Mouse (Mus musculus): ENCODE results near the gene Mfsd4a. TPM values are rescaled to one million over a fixed set of nuclear protein-coding genes. Genes with fewer than 3 reads are reported as not detected.

The Mfsd4a gene
- total RNA-seq, 2 experiments from 2014 or later: 0.68 TPM; not detected in 1

DNA sequence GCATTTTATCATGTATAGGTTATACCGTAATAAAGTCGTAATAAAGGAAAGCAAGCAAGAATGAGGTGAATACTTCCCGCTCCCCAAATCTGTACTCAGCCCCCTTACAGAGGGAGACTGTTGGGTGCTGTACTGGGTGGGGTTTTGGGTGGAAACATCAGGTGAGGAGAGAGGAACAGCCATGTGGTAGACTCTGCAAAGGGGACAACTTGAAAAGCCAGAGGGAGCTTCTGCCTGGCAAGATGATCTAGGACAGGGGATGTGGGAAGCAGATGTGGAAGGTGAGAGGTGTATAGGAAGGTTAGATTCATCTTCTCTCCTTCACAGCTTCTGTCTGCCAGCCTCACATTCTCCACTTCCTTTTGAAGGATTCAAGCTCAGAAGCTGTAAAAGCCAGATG is 2.8 kb upstream of the Mfsd4a start:
- no peak for ATAC-seq (replicated peaks; ENCODE audit: low FRiP score, poor library complexity, severe bottlenecking)

DNA sequence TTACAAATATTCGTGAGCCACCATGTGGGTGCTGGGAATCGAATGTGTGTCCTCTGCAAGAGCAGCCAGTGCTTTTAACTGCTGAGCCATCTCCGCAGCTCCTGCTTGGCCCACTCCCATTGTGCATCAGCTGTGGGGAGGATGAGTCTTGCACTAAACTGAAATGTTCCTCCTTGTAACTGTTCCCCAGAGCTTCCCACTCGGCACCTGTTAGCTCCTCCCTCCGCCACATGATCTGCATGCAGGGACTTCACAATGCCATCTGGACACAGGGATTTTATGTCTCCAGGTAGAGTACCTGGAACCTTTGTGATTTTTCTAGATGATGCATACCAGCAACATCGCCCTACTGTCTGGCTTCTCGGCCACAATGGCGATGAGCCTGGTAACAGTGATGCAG is 1.6 kb upstream of the Mfsd4a start:
- no peak for ATAC-seq (replicated peaks; ENCODE audit: low FRiP score, poor library complexity, severe bottlenecking)

DNA sequence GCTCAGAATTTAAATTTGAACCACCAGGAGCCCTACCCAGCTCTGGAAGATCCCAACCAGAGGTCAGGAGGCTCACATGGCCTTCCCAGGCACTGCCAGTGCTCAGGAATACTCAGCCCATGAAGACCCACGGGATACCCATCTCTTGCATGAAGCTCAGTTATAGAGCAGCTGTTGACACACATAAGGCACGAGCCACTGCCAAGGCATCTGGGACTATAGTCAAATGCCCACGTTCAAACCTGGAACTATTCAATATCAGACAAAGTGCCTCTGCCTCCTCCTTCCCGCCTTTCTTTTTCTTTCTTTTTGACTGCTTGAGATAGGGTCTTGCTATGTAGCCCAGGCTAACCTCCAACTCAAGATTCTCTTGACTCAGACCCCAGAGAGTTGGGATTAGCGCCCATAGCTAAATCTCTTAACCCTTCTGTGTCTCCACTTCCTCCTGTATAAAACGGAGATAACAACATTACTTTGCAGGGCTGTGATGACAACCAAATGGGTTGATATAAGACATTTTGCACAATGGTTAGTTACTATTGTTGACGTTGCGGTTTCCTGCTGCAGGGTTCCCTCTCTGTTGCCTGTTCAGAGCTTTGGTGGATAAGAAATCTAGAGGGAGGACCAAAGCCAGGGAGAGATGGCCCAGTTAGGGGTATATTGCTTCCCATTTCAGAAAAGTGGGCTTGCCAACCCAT is 2.2 kb downstream of the Mfsd4a start:
- no peak for ATAC-seq (replicated peaks; ENCODE audit: low FRiP score, poor library complexity, severe bottlenecking)

GRCm38 (mm10) chr1:132065001-132065400 is 2.9 kb downstream of the Mfsd4a start:
- no peak for ATAC-seq (replicated peaks; ENCODE audit: low FRiP score, poor library complexity, severe bottlenecking)

DNA sequence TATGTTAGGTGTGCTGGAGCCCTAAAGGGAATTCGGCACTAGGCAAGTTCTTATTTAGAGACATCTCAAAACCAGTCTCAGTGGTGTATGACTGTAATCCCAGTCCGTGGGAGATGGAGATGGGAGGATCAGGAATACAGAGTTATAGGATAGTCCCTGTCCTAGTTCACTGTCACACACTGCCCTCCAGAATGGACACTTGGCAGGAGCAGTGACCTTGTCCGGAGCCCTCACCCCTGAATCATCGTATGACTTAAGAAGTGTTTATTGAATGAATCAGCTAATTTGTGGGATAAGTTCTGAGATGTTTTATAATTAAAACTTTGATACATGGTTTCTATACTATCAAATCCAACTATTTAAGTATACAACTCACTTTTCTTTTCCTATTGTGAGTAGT is 4.8 kb downstream of the Mfsd4a start:
- ATAC-seq (replicated peaks; ENCODE audit: low FRiP score, poor library complexity, severe bottlenecking): no peak

DNA sequence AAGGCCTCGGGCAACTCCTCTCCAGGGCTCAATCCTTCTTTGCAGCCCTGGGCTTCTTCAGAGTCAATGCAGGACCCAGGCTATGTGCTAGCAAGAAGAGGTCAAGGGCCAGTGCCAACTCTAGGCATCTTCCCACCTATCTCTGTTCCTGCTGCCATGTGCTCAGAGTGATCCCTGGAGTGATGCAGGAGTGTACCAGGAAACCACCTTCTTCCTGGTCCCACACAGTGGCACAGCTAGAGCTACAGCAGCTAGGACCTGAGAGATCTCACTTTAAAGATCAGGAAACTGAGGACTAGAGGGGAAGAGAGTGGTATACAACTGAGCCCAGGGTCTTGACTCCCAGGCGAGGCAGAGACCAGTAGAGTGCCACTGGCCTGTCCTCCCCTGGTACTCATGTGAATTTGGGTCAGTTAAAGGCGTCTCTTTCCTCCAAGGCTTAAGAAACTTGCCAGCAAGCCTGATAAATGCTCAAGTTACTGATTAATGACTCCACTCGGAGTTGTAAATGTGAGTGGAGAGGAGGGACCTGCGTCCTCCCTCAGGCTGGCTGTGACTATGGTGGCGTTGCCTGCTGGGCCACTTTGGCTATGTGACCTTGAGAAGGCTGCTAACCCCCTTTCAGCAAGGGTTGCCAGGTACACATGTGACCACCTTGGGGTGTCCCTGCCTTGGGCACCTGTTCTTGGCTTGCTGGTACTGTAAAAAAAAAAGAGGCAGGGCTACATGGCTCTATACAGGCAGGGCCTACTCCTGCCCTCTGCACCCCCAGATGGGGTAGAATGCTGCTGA is 5.9 kb downstream of the Mfsd4a start:
- no peak for ATAC-seq (replicated peaks; ENCODE audit: low FRiP score, poor library complexity, severe bottlenecking)

GRCm38 (mm10) chr1:132060036-132060769 is 7.7 kb downstream of the Mfsd4a start:
- ATAC-seq (replicated peaks; ENCODE audit: low FRiP score, poor library complexity, severe bottlenecking): no peak

- ATAC-seq (replicated peaks; ENCODE audit: low FRiP score, poor library complexity, severe bottlenecking): no peak
These were observed 9.3 kb downstream of the Mfsd4a start for GRCm38 (mm10) chr1:132058558-132058957.

GRCm38 (mm10) chr1:132055054-132055664 is 12.7 kb downstream of the Mfsd4a start:
- ATAC-seq (replicated peaks; ENCODE audit: low FRiP score, poor library complexity, severe bottlenecking): no peak

DNA sequence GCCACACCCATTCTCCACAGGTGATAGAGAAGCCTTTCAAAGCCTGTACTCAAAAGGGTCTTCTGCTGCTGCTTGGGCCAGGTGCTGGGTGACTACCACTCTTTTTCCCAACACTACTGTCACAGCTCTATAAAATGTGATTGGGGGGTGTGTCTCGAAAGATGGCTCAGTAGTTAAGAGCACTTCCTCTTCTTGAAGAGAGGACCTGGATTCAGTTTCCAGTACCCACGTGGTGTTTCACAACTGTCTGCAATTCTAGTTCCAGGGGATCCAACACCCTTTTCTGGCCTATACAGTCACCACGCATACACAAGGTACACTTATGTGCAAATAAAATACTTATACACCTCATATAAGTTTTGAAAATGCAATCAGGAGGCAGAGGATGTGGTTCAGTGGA is 13.5 kb downstream of the Mfsd4a start:
- ATAC-seq (replicated peaks; ENCODE audit: low FRiP score, poor library complexity, severe bottlenecking): no peak

- no peak for ATAC-seq (replicated peaks; ENCODE audit: low FRiP score, poor library complexity, severe bottlenecking)
These were observed 16.1 kb downstream of the Mfsd4a start for GRCm38 (mm10) chr1:132051746-132052145.

- peak; percentile 86 for ATAC-seq (replicated peaks; ENCODE audit: low FRiP score, poor library complexity, severe bottlenecking)
These were observed 21.6 kb downstream of the Mfsd4a start for GRCm38 (mm10) chr1:132046143-132046735.

DNA sequence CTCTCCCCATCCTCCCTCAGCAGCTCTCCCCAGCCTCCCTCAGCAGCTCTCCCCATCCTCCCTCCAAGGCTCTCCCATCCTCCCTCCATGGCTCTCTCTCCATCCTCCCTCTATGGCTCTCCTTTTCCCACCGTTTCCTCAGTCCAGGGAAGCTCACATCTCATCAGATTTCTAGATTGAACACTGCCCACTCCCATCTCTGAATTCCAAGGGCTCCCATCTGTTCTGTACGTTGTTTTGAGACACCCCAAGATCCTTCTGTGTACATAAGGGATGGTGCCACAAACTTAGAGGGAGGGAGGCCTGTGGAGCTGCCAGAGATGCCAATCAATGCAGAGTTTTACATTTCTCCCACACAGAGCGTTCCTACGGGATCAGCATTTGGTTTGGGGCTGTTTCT is 24.1 kb downstream of the Mfsd4a start:
- no peak for ATAC-seq (replicated peaks; ENCODE audit: low FRiP score, poor library complexity, severe bottlenecking)

DNA sequence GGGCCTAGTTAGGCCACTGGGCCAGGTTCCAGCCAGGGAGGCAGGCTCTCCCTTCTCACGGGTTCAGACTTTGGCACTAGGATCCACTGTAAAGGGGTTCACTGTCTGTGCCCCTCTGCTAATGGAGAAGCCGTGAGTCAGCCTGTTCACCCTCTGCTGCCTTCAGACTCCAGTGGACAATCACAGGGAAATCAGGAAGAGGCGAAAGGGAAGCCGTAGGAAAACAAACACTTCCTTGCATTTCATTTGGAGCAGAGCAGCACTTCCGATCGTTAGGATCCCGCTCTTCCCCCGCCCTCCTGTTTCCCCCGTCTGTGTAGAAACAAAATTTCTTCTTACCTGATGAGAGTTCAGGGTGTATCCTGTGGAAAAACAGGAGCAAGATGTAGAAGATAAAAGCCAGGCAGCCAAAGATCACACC is 27.7 kb downstream of the Mfsd4a start:
- no peak for ATAC-seq (replicated peaks; ENCODE audit: low FRiP score, poor library complexity, severe bottlenecking)

DNA sequence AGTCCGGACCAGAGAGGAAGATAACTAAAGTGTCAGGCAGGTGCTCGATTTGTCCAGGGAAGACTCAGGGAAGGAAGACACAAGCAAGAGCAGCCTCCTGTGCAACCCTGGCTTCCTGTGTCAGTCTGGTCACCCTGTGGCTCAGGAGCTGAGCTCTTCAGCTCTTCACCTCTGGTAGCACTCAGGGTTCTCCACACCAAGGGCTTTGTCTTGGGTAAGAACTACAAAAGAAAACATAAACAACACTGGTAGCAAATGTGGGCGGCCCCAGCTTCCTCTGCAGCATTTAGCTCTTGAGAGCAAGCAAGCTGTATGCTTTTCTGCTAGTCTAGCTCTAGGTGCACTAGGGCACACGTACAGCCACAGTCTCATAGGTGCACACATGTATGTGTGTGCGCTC is 29.1 kb downstream of the Mfsd4a start:
- ATAC-seq (replicated peaks; ENCODE audit: low FRiP score, poor library complexity, severe bottlenecking): no peak

DNA sequence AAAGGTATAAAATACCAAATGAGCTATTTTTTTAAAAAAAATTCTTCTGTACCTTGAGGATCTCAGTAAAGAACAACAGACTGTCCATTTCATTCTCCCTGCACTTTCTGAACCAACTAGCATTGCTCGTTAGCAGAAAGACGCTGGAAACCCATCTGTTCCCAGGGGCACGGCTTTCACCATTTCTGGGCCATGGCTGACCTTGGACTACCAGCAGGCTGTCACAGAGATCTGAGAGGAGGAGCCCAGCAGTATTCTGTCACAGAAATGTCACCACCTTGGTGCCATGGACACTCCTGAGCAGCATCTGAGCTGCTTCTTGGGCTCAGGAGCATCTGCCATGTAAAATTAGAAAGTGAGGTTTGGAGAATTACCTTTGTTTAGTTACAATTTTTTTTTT is 30.1 kb downstream of the Mfsd4a start:
- no peak for ATAC-seq (replicated peaks; ENCODE audit: low FRiP score, poor library complexity, severe bottlenecking)

DNA sequence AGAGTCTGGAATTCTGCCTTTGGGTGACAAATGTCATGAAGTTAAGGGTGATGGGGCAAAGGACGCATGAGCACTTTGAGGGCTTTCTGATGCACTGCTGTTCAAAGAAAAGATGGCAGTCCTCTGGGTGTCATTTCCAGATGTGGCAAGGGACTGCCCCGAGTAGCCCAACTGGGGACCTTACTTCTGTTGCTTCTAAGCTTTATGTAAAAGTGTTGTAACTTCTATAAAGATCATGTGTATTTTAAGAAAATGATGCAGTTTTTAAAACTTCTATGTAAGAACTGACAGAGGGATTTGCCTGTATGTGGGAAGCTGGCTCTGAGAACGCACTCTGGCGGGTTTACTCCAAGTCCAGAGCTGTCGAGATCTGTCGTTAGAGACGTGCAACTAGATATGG is 35.7 kb downstream of the Mfsd4a start:
- ATAC-seq (replicated peaks; ENCODE audit: low FRiP score, poor library complexity, severe bottlenecking): no peak

DNA sequence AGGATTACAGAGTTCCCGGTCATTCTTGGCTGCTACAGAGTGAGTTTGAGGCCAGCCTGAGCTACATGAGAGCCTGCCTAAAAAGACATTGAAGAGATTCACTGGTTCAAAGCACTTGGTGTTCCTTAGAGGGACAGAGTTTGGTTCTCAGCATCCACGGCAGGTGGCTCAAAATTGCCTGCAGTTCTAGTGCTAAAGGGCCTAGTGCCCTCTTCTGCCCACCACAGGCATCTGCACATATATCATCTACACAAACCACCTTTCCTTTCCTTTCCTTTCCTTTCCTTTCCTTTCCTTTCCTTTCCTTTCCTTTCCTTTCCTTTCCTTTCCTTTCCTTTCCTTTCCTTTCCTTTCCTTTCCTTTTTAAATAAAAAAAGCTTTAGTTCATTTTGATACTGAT is 37.3 kb downstream of the Mfsd4a start:
- no peak for ATAC-seq (replicated peaks; ENCODE audit: low FRiP score, poor library complexity, severe bottlenecking)

DNA sequence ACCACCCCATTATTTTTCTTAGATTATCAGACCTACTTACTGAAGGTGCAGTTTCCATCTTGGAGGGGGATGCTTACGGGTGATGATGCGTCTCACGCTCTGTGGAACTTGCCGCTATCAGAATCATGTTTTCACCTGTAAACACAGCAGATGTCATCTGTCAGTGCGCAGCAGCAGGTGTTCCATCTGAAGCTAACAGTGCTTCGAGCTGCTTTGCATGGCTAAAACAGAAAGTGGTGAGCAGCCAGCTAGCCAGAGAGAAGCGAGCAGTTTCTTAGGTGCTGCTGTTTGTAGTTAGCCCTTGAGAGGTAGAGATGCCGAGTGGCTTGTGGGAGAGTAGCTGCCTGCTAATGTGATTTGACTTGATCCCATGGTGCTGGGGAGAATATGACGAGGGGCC is 39.4 kb downstream of the Mfsd4a start:
- ATAC-seq (replicated peaks; ENCODE audit: low FRiP score, poor library complexity, severe bottlenecking): no peak

DNA sequence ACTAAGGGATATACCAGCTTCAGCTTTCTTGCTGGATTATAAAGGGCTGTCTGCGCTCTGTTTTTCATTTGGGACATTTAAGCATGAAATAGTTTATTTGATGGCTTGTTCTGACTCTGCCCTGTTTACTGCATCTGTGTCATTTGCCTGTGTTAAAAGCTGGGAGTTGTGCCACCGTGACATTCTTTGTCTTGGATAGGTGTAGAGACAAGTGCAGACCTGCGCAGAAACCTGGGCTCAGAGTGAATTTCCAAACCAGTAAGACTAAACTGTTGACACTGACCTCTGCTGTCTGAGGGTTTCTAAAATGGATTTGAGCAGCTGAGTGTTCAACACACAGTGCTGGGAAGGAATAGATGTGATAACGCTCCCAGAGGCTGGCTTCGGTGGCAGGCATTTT is 39.9 kb downstream of the Mfsd4a start:
- no peak for ATAC-seq (replicated peaks; ENCODE audit: low FRiP score, poor library complexity, severe bottlenecking)
